ENCODE assay signal across 12 mouse cellular contexts in the genomic region with DNA sequence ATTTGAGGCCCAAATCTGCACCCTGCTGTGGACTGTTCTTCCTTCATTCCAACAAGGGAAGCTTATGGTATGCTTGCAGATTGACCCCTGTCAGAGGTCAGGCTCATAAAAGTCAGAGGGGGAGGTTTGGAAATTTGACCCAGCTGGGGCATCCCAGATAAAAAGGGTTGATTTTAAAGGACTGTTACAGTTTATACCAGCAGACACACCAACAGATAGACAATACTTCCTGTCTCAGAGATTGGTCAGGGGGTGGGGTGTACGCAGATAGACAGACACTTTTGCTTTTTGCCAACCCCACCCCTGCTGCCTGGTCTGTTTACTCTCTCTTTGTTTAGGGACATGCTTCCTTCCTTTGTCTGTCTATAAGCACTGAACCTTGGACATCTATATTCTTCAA.
DNase-seq lines count a peak whose midpoint lies in the region; ATAC-seq lines count a peak whose summit lies in the region.
"Had no signal": no experiment of that assay in that cellular context is flagged by ENCODE, and none has a peak within 500 bp of the region (broad histone marks: within the 10 kb centered on the region; RNA-seq: fewer than 3 reads in every experiment).

No protein-coding gene starts in this region.

- H3K27ac ChIP-seq in kidney, embryonic 16.5 days (ENCODE audit: low read length): no peak overlapping the region; the same call in 1 of the 2 replicates
- H3K27ac ChIP-seq in limb, embryonic 10.5 days: peak overlapping the region; percentile 50
- H3K27ac ChIP-seq: embryonic facial prominence, embryonic 15.5 days; stomach, embryonic 15.5 days had no signal

- no peak for DNase-seq in kidney, adult 18-20 months
- DNase-seq in embryo, embryonic 10.5 days (ENCODE audit: low spot score): peak; percentile 77
- peak; percentile 47 for DNase-seq in limb, embryonic 10.5 days (ENCODE audit: low spot score)
- DNase-seq in urinary bladder, adult 2 months (ENCODE audit: low spot score): no peak
- no peak for DNase-seq in ovary, postnatal 14 days (ENCODE audit: low spot score)
- DNase-seq: cerebellum, adult 18-20 months; layer of hippocampus, adult 9-11 months had no signal

- ATAC-seq in kidney, embryonic 16.5 days (ENCODE audit: low FRiP score, low TSS enrichment): peak; percentile 57; the same call in 1 of the 2 replicates
- ATAC-seq in megakaryocyte-erythroid progenitor cell, adult 5-6 weeks (replicated peaks; ENCODE audit: low FRiP score, low TSS enrichment, poor library complexity, severe bottlenecking): peak; percentile 75
- ATAC-seq: intestine, postnatal 0 days had no signal

- H3K4me3 ChIP-seq in kidney, embryonic 16.5 days (ENCODE audit: low read length): no peak overlapping the region
- peak overlapping the region; percentile 13; the same call in 1 of the 2 replicates for H3K4me3 ChIP-seq in limb, embryonic 10.5 days
- H3K4me3 ChIP-seq: embryonic facial prominence, embryonic 15.5 days; stomach, embryonic 15.5 days had no signal

- 18% methylated on average over 1 of the region's 1 CpGs for WGBS in kidney, embryonic 16.5 days
- WGBS in limb, embryonic 10.5 days: 13% methylated on average over 1 of the region's 1 CpGs

- peaks cover 18% of the 10 kb centered on the region for H3K4me1 ChIP-seq in kidney, embryonic 16.5 days (ENCODE audit: insufficient read depth, low read length)
- H3K4me1 ChIP-seq in limb, embryonic 10.5 days: peaks cover 50% of the 10 kb centered on the region
- H3K4me1 ChIP-seq: stomach, embryonic 15.5 days had no signal

- no peak overlapping the region for H3K9ac ChIP-seq in kidney, embryonic 16.5 days (replicated peaks; ENCODE audit: low read length)
- H3K9ac ChIP-seq: embryonic facial prominence, embryonic 15.5 days; stomach, embryonic 15.5 days had no signal

- H3K4me2 ChIP-seq in kidney, embryonic 16.5 days (replicated peaks; ENCODE audit: low read depth, low read length): no peak overlapping the region
- H3K4me2 ChIP-seq: embryonic facial prominence, embryonic 15.5 days; stomach, embryonic 15.5 days had no signal

- H3K36me3 ChIP-seq in kidney, embryonic 16.5 days (ENCODE audit: insufficient read depth, low read length): no peaks in the 10 kb centered on the region
- no peaks in the 10 kb centered on the region for H3K36me3 ChIP-seq in limb, embryonic 10.5 days
- H3K36me3 ChIP-seq: embryonic facial prominence, embryonic 15.5 days; stomach, embryonic 15.5 days had no signal

- H3K27me3 ChIP-seq in kidney, embryonic 16.5 days (ENCODE audit: insufficient read depth, low read length): no peaks in the 10 kb centered on the region
- H3K27me3 ChIP-seq in limb, embryonic 10.5 days (ENCODE audit: low read depth, poor library complexity, severe bottlenecking): no peaks in the 10 kb centered on the region
- H3K27me3 ChIP-seq: embryonic facial prominence, embryonic 15.5 days; stomach, embryonic 15.5 days had no signal

- no peaks in the 10 kb centered on the region for H3K9me3 ChIP-seq in kidney, embryonic 16.5 days (ENCODE audit: low read length)
- H3K9me3 ChIP-seq in limb, embryonic 10.5 days (replicated peaks): no peaks in the 10 kb centered on the region
- H3K9me3 ChIP-seq: embryonic facial prominence, embryonic 15.5 days; stomach, embryonic 15.5 days had no signal

Comparison
In these comparisons a context has a peak if more than half of its experiments do, and no peak if none do; other contexts are left out.
1. DNase-seq: peak in embryo, embryonic 10.5 days (single experiment) and limb, embryonic 10.5 days (single experiment); none in kidney, adult 18-20 months (single experiment), urinary bladder, adult 2 months (single experiment) and ovary, postnatal 14 days (single experiment).